Mouse (Mus musculus): ENCODE results near the gene Tra2a. TPM values are rescaled to one million over a fixed set of nuclear protein-coding genes. Genes with fewer than 3 reads are reported as not detected.

Tra2a gene
- polyA plus RNA-seq, 1 experiment from 2014 or later, result 57.6 TPM

DNA sequence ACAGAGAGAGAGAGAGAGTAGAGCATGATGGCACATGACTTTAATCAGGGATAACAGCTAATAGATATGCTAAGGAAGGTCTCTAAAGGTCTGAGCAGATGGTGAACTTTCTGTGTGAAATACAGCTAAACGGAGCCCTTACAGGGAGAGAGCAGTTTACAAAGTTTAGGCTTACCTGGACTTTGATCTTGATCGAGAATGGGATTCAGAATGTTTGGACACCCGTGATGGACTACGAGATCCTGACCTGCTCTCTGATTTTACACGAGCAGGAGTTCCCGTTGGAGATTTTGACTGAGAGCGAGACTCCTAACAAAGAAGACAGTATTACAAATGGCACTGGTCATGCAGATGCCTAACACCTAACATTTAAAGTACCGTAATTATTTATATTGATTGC, 11.6 kb downstream of the Tra2a start:
- Histone ChIP-seq H3K27ac (ENCODE audit: low read depth, low read length) (no peak overlapping the region), H3K4me3 (ENCODE audit: low read depth, low read length) (no peak overlapping the region), H3K27me3 (ENCODE audit: control insufficient read depth, insufficient read depth, low read length) (no peaks in the 10 kb centered on the region), H3K4me1 (ENCODE audit: control insufficient read depth, insufficient read depth, low read length) (no peaks in the 10 kb centered on the region), H3K36me3 (ENCODE audit: control insufficient read depth, insufficient read depth, low read length) (peaks cover 18% of the 10 kb centered on the region; the same call in 1 of the 2 replicates), H3K9me3 (ENCODE audit: control insufficient read depth, low read length) (no peaks in the 10 kb centered on the region), H3K9ac (ENCODE audit: low read length) (no peak overlapping the region), H3K4me2 (no peak overlapping the region)
- WGBS, result 94% methylated on average over 8 of the region's 8 CpGs
- DNase-seq (ENCODE audit: low spot score, missing footprints), result no peak
- no peak for ATAC-seq (ENCODE audit: low FRiP score)

DNA sequence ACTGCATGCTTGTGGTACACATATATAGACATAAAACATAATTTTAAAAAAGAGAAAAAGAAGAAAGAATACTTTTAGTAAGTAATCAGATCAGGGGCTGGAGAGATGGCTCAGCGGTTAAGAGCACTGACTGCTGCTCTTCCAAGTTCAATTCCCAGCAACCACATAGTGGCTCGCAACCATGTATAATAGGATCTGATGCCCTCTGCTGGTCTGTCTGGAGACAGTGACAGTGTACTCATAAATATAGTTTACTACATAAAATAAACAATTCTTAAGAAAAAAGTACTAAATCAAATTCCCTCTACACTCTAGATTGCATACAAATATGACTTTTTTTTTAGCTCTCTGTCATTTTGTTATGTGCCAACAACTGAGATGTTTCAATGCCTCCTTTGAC, 12.6 kb downstream of the Tra2a start:
- 96% methylated on average over 2 of the region's 2 CpGs for WGBS
- Histone ChIP-seq H3K4me1 (ENCODE audit: control insufficient read depth, insufficient read depth, low read length) (no peaks in the 10 kb centered on the region), H3K36me3 (ENCODE audit: control insufficient read depth, insufficient read depth, low read length) (peaks cover 23% of the 10 kb centered on the region; the same call in 1 of the 2 replicates), H3K27ac (ENCODE audit: low read depth, low read length) (no peak overlapping the region), H3K4me2 (no peak overlapping the region), H3K9ac (ENCODE audit: low read length) (no peak overlapping the region), H3K9me3 (ENCODE audit: control insufficient read depth, low read length) (no peaks in the 10 kb centered on the region), H3K4me3 (ENCODE audit: low read depth, low read length) (no peak overlapping the region), H3K27me3 (ENCODE audit: control insufficient read depth, insufficient read depth, low read length) (no peaks in the 10 kb centered on the region)
- DNase-seq (ENCODE audit: low spot score, missing footprints), result no peak
- ATAC-seq (ENCODE audit: low FRiP score), result no peak

DNA sequence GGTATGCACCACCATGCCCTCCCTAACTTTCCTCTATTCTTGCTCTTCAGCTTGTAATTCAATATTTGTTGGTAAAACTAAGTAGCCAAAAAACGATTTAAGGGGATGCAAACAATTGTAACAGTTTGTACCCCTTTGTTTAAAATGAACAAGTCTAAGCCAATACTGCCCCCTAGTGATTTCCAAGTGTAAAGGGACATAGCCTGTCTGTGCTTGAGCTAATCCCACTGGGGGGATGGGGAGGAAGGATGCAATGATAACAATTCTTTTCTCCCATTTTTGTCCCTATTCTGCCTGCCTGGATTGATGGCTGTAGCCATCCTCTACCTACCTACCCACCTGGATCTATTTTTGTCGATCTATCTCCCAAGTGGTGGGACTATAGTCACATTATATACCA, 16.6 kb downstream of the Tra2a start:
- no peak overlapping the region for H3K9ac ChIP-seq (ENCODE audit: low read length)
- no peak overlapping the region for H3K4me3 ChIP-seq (ENCODE audit: low read depth, low read length)
- 67% methylated on average over 2 of the region's 2 CpGs for WGBS
- H3K9me3 ChIP-seq (ENCODE audit: control insufficient read depth, low read length), result no peaks in the 10 kb centered on the region
- no peaks in the 10 kb centered on the region for H3K27me3 ChIP-seq (ENCODE audit: control insufficient read depth, insufficient read depth, low read length)
- no peak for ATAC-seq (ENCODE audit: low FRiP score)
- H3K27ac ChIP-seq (ENCODE audit: low read depth, low read length), result no peak overlapping the region
- H3K36me3 ChIP-seq (ENCODE audit: control insufficient read depth, insufficient read depth, low read length), result peaks cover 34% of the 10 kb centered on the region; the same call in 1 of the 2 replicates
- no peak overlapping the region for H3K4me2 ChIP-seq
- no peaks in the 10 kb centered on the region for H3K4me1 ChIP-seq (ENCODE audit: control insufficient read depth, insufficient read depth, low read length)
- DNase-seq (ENCODE audit: low spot score, missing footprints), result no peak

DNA sequence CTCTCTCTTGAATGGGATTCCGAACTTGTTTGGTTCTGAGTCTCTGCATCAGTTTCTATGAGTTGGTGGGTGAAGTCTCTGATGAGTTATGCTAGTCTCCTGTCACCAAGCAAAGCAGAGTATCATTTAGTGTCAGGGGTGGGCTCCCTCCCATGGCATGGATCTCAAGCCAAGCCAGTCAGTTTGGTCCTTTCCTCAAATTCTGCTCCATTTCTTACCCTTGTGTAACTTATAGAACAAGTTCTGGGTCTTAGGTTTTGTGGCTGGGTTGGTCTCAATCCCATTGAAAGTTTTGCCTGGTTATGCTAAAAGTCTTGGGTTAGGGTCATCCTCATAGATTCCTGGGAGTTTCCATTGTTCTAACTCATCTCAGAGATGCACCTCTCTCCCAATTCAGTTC, 21.5 kb downstream of the Tra2a start:
- ATAC-seq (ENCODE audit: low FRiP score) (no peak), DNase-seq (ENCODE audit: low spot score, missing footprints) (no peak)
- no peak overlapping the region for H3K4me2 ChIP-seq
- H3K9me3 ChIP-seq (ENCODE audit: control insufficient read depth, low read length), result no peaks in the 10 kb centered on the region
- H3K4me3 ChIP-seq (ENCODE audit: low read depth, low read length), result no peak overlapping the region
- WGBS, result 89% methylated on average over 1 of the region's 1 CpGs
- H3K4me1 ChIP-seq (ENCODE audit: control insufficient read depth, insufficient read depth, low read length), result no peaks in the 10 kb centered on the region
- no peaks in the 10 kb centered on the region for H3K27me3 ChIP-seq (ENCODE audit: control insufficient read depth, insufficient read depth, low read length)
- H3K9ac ChIP-seq (ENCODE audit: low read length), result no peak overlapping the region
- H3K36me3 ChIP-seq (ENCODE audit: control insufficient read depth, insufficient read depth, low read length), result peaks cover 23% of the 10 kb centered on the region; the same call in 1 of the 2 replicates
- H3K27ac ChIP-seq (ENCODE audit: low read depth, low read length), result no peak overlapping the region

DNA sequence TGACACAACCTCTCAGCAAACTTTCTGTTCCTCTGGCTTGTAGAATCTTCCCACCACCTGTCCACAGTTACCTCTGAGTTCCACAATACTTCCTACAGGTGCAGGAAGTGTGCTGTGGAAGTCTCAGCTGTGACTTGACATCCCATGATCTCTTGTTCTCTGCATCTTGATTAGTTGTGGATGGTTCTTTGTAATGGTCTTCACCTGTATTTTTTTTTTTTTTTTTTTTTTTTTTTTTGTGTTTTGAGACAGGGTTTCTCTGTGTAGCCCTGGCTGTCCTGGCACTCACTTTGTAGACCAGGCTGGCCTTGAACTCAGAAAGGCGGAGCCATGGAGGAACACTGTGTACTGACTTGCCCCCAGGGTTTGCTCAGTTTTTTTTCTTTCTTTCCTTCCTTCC, 22.3 kb downstream of the Tra2a start:
- no peak for ATAC-seq (ENCODE audit: low FRiP score)
- H3K36me3 ChIP-seq (ENCODE audit: control insufficient read depth, insufficient read depth, low read length), result peaks cover 21% of the 10 kb centered on the region; the same call in 1 of the 2 replicates
- 84% methylated on average over 1 of the region's 1 CpGs for WGBS

DNA sequence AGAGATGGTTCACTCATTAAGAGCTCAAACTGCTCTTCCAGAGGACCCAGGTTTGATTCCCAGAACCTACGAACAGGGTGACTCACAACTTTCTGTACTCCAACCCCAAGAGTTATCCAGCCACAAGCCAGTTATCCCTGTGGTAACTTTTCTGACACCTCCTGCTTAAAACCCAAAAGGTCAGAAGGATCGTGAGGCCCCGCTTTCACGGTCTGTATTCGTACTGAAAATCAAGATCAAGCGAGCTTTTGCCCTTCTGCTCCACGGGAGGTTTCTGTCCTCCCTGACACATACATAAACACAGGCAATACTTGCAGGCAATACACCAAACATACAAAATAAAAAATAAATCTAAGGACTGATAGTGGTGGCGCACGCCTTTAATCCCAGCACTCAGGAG, 27.5 kb downstream of the Tra2a start:
- Histone ChIP-seq H3K27me3 (ENCODE audit: control insufficient read depth, insufficient read depth, low read length) (no peaks in the 10 kb centered on the region), H3K9ac (ENCODE audit: low read length) (no peak overlapping the region), H3K36me3 (ENCODE audit: control insufficient read depth, insufficient read depth, low read length) (0 out of 2 replicates have a peak, but pooled peaks cover 2% of the 10 kb centered on the region), H3K4me1 (ENCODE audit: control insufficient read depth, insufficient read depth, low read length) (no peaks in the 10 kb centered on the region), H3K4me3 (ENCODE audit: low read depth, low read length) (no peak overlapping the region), H3K27ac (ENCODE audit: low read depth, low read length) (no peak overlapping the region), H3K4me2 (no peak overlapping the region), H3K9me3 (ENCODE audit: control insufficient read depth, low read length) (no peaks in the 10 kb centered on the region)
- 50% methylated on average over 9 of the region's 9 CpGs for WGBS
- DNase-seq (ENCODE audit: low spot score, missing footprints) (peak; percentile 100), ATAC-seq (ENCODE audit: low FRiP score) (peak; percentile 97)

More for the DNA sequence above, 22.3 kb downstream of the Tra2a start:
- H3K9me3 ChIP-seq (ENCODE audit: control insufficient read depth, low read length), result no peaks in the 10 kb centered on the region
- DNase-seq (ENCODE audit: low spot score, missing footprints), result no peak
- H3K27me3 ChIP-seq (ENCODE audit: control insufficient read depth, insufficient read depth, low read length), result no peaks in the 10 kb centered on the region
- H3K9ac ChIP-seq (ENCODE audit: low read length), result no peak overlapping the region
- no peak overlapping the region for H3K4me2 ChIP-seq
- H3K4me1 ChIP-seq (ENCODE audit: control insufficient read depth, insufficient read depth, low read length), result no peaks in the 10 kb centered on the region
- H3K27ac ChIP-seq (ENCODE audit: low read depth, low read length), result no peak overlapping the region
- H3K4me3 ChIP-seq (ENCODE audit: low read depth, low read length), result no peak overlapping the region

DNA sequence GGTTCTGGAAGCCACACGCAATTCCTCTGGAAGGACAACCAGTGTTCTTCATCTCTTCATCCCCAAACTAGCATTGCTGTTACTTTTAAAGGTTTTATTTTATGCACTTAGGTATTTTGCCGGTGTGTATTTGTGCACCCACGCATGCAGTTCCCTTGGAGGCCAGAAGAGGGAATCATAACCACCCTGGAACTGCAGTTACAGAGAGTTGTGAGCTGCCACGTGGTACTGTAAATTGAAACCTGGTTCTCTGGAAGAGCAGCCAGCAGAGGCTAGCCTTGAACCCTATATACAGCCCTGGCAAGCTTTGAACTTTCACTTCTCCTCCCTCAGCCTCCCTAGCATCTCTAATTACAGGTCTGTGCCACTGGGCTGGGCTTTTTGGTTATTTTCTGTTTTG, 30.5 kb downstream of the Tra2a start:
- H3K27ac ChIP-seq (ENCODE audit: low read depth, low read length), result no peak overlapping the region
- no peak overlapping the region for H3K4me3 ChIP-seq (ENCODE audit: low read depth, low read length)
- WGBS, result 63% methylated on average over 4 of the region's 4 CpGs
- ATAC-seq (ENCODE audit: low FRiP score) (no peak), DNase-seq (ENCODE audit: low spot score, missing footprints) (no peak)
- no peaks in the 10 kb centered on the region for H3K27me3 ChIP-seq (ENCODE audit: control insufficient read depth, insufficient read depth, low read length)
- H3K4me1 ChIP-seq (ENCODE audit: control insufficient read depth, insufficient read depth, low read length), result no peaks in the 10 kb centered on the region
- H3K9me3 ChIP-seq (ENCODE audit: control insufficient read depth, low read length), result no peaks in the 10 kb centered on the region
- no peaks in the 10 kb centered on the region for H3K36me3 ChIP-seq (ENCODE audit: control insufficient read depth, insufficient read depth, low read length)
- no peak overlapping the region for H3K4me2 ChIP-seq
- H3K9ac ChIP-seq (ENCODE audit: low read length), result no peak overlapping the region

DNA sequence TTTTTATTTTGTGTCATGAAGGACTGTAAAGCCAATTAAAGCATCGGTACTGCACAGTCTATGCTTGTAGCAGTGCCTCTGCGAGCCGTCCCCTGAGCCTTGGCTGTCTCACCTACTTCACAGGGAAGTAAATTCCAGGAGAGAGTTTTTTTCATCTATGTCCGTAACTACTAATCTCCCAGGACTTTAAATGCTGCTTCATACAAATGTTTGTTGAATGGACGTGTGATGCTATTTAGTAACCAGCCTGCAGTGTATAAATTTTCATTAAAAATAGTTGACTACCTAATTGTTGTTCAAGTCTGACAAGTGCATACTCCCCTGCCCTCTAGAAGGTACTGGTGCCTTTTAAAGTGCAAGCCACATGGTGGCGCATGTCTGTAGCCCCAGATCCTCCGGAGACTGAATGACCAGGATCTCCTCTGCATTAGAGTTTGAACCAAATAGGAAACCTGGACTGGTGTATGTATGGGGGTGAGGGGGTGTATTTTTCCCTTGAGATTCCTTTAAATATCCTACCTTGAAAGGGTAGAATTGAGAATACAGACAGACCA, 35.6 kb downstream of the Tra2a start:
- no peaks in the 10 kb centered on the region for H3K36me3 ChIP-seq (ENCODE audit: control insufficient read depth, insufficient read depth, low read length)
- H3K9me3 ChIP-seq (ENCODE audit: control insufficient read depth, low read length), result no peaks in the 10 kb centered on the region
- no peak overlapping the region for H3K4me3 ChIP-seq (ENCODE audit: low read depth, low read length)
- ATAC-seq (ENCODE audit: low FRiP score), result no peak
- 18% methylated on average over 7 of the region's 7 CpGs for WGBS
- no peaks in the 10 kb centered on the region for H3K27me3 ChIP-seq (ENCODE audit: control insufficient read depth, insufficient read depth, low read length)
- no peak overlapping the region for H3K4me2 ChIP-seq
- no peak overlapping the region for H3K27ac ChIP-seq (ENCODE audit: low read depth, low read length)
- no peaks in the 10 kb centered on the region for H3K4me1 ChIP-seq (ENCODE audit: control insufficient read depth, insufficient read depth, low read length)
- H3K9ac ChIP-seq (ENCODE audit: low read length), result no peak overlapping the region
- DNase-seq (ENCODE audit: low spot score, missing footprints), result peak; percentile 91

DNA sequence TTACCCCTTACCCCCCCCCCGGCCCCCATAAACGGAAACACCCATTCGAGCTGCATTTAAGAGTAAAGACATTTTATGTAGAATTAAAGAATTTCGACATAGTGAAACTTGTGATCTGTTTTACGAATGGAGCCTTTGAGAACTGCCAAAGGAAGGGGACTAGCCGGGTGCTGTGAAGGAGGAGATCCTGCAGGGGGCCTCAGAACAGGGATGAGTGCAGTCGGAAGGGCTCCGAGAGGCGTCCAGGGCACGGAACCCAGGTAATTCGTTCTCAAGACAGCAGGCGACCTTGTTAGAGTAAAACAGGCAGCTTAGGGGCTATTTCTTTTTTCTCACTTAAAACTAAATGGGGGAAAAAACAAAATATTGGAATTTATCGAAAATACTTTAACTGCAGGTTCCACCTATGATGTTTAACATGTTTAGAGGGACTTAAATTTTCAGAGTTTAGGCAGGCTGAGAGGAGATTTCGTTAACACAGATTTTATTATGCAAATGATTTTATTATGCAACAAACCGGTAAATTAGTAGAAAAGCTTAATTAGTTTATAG, 36.6 kb downstream of the Tra2a start:
- Histone ChIP-seq H3K9me3 (ENCODE audit: control insufficient read depth, low read length) (no peaks in the 10 kb centered on the region), H3K36me3 (ENCODE audit: control insufficient read depth, insufficient read depth, low read length) (no peaks in the 10 kb centered on the region), H3K9ac (ENCODE audit: low read length) (no peak overlapping the region), H3K27ac (ENCODE audit: low read depth, low read length) (no peak overlapping the region), H3K27me3 (ENCODE audit: control insufficient read depth, insufficient read depth, low read length) (no peaks in the 10 kb centered on the region), H3K4me2 (no peak overlapping the region), H3K4me3 (ENCODE audit: low read depth, low read length) (no peak overlapping the region), H3K4me1 (ENCODE audit: control insufficient read depth, insufficient read depth, low read length) (no peaks in the 10 kb centered on the region)
- peak; percentile 91 for DNase-seq (ENCODE audit: low spot score, missing footprints)
- ATAC-seq (ENCODE audit: low FRiP score), result no peak
- WGBS, result 9% methylated on average over 15 of the region's 15 CpGs

Measured in midbrain, embryonic 11.5 days (tissue).